Mouse (Mus musculus) lung, postnatal 4 days (tissue): ENCODE results near the gene Acaa1a.

Experiments
- DNase-seq, 2 experiments: peaks; one replicate each; pipeline ENCODE4 v3.0.0; 2021

Acaa1a gene

GRCm38 (mm10) chr9:119339558-119340211 lies at the start of gene Acaa1a:
Gene Acaa1a (plus strand): TSS chr9:119339676.
- DNase-seq, result peak; percentile 84 to 85

DNA sequence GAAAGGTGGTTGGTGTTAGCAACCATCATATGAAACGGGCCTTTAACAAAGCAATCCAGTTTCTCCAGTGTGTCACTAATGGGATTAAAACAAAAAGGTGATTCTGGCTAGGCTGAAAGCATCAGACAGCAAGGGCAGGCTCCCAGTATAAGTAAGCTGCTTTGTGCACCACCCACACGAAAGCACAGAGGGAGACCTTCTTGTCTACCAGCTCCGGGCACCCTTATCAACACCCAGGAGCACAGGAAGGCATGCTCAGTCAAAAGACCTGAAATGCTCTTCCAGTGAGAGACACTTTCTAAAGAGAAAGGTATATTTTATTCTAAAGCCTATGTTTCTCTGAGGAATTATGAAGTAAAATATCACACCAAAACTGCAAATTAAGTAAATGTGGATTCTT lies 48.7 kb upstream of the Acaa1a start:
- no peak for DNase-seq

- DNase-seq, result no peak
These were observed 41.8 kb upstream of the Acaa1a start for GRCm38 (mm10) chr9:119297696-119298095.

DNA sequence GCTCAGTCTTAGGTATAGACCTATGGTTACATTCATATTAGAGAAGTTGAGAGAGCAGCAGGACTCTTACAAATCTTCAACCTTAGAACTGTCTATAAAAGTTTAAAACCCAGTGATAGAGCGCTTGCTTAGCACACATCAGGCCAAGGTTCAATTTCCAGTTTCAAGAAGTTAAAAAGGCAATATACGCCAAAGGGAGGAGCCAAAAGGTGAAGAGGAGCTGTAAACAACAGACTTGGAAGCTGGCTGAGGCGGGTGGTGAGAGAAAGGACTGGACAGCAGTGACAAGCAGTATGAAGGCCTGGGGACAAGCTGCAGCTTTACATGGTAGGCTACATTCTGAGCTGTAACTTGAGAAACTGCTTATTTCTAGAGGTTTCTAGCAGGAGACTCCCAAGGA lies 40.9 kb upstream of the Acaa1a start:
- no peak for DNase-seq

- no peak for DNase-seq
These were observed 33.6 kb upstream of the Acaa1a start for GRCm38 (mm10) chr9:119305863-119306262.

DNA sequence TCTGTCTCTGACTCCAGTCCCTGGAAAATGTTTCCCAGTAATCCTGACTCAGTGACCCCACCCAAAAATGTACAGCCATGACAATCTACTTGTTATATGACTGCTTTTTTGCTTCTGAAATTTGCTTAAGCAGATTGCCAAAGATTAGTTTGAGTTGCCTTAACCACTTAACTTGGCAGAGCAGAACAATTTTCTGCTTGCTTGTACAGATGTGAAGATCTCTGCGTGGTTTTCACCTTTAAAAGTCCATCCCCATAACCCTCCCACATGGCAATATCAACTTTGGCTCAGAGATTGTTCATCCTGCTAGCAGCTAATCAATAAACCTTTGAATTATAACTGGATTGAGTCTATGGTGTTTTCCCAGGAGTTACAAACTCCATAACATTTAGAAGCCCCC lies 30.4 kb upstream of the Acaa1a start:
- DNase-seq, result no peak

DNA sequence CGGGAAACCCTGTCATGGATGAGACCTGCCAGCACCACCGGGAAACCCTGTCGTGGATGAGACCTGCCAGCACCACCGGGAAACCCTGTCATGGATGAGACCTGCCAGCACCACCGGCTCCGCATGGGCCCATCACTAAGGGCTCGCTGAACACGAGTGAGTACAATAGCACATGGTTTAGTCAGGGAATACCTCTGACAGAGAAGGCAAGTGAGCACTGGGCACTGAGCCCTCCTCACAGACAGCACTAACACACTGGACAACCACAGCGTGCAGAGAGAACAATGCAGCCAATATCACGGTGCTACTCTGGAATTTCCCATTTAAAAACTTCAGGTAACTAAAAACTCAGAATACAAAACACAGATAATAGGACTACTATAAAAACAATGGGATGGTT lies 26.4 kb upstream of the Acaa1a start:
- no peak for DNase-seq

- no peak for DNase-seq
These were observed 20.6 kb upstream of the Acaa1a start for GRCm38 (mm10) chr9:119318891-119319290.

- DNase-seq, result no peak
These were observed 19.0 kb upstream of the Acaa1a start for GRCm38 (mm10) chr9:119320446-119320845.

GRCm38 (mm10) chr9:119320946-119321345 lies 18.5 kb upstream of the Acaa1a start:
- DNase-seq, result no peak

DNA sequence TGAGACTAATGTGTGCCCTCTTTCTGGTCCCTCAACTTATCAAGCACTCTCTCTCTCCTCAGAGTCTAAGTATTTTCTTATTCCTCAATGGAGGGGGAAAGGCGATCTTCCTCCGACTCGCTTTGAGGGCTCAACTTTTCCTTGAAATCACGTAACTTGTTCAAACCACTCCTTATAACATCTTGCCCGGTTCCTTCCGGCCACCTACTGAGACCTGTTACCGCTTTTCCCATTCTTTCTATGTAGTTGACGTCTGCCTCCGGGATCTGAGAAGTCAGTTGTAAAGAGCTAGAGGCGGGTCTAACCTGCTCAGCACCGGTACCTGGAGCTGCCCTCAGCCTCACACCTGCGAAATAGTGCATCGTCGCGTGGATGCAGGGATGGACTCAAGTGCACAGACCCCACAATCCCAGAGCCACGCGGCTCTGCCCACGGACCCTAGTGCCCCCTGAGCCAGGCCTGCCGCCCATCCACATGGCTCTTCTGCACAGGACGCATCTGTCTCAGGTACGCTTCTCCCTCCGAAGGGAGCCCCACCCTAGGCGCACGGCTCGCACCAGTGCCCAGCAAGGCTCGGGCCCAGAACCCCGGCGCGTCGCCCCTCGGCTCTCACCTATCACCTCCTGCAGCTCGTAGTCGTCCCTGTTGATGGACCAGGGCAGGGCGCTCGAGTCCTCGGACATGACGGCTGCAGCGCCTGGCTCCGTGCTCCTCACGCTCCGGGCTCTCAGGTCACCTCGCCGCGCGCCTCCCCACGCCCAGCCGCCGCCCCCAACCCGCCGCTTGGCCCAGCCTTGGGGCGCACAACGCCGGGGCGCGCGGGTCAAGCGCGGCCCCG lies 17.9 kb upstream of the Acaa1a start:
- DNase-seq, result no peak

GRCm38 (mm10) chr9:119322289-119323259 lies 16.9 kb upstream of the Acaa1a start, which contains the start of gene Oxsr1:
Gene Oxsr1 (minus strand): TSS chr9:119322427.
- peak; percentile 99 to 100 for DNase-seq

DNA sequence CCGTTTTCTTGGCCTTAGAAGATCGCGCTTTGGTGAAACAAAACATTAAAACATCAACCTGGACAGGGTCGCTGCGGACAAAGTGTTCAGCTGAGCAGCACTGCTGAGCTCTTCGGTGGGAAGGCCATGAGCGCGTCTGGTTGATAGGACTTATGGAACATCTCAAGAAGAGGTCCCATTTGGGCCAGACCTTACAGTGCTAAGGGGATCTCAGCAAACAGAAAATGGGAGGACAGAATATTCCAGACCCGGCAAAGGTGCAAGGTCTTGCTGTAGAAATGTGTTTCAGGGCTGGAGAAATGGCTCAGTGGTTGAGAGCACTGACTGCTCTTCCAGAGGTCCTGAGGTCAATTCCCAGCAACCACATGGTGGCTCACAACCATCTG lies 16.2 kb upstream of the Acaa1a start:
- no peak for DNase-seq

DNA sequence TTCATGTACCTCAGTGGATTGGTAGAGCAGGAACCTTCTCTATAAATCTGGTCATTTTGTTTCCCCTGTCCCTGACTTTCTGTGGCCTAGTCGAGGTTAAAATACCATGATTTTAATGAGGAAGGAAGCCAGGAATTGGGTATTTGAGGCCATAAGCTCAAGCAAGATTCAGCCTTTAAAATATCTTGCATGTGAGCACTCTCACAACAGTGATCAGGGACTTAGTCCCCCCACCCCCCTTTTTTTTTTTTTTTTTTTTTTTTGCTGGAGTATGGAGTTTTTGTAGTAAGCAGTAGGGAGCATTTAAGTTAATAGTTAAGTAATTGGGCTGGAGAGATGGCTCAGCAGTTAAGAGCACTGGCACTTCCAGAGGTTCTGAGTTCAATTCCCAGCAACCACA lies 15.3 kb upstream of the Acaa1a start:
- DNase-seq, result no peak

GRCm38 (mm10) chr9:119328488-119328887 lies 11.0 kb upstream of the Acaa1a start:
- DNase-seq, result no peak

DNA sequence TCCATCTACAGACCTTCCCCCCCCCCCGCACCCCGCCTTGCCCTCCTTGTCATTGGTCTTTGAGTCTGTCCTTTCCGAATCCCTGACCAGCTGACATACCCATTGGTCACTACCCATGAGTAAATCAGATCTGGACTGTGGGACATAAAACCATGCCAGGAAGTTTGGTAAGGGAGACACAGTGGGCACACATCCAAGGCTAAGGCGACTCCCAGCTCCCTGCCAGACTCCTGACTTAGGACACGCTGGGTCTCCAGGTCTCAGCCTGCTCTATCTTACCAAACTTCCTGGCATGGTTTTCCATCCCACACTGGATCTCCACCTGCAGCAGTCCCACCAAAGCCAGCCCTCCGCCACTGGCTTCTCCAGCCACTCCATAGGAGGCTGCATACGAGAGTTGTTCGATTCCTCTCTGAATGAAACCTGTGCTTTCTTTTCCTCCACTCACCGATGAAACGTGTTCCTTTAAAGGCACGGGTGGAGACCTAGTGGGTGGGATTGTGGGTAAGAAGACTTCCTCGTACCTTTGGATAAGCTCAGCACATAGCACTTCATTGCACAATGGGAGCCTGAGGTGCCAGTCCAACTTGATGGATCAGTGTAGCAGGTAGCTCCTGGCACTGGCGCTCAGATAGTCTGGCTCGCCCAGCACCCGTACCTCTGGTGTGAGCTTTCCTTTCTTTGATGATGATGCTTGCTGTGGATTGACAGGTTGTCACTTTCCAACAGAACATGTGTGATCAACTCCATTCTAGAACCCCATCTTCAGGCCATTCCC lies 9.1 kb upstream of the Acaa1a start:
- no peak for DNase-seq

GRCm38 (mm10) chr9:119334324-119334723 lies 5.2 kb upstream of the Acaa1a start:
- peak; percentile 76 to 84 for DNase-seq

GRCm38 (mm10) chr9:119334834-119335233 lies 4.6 kb upstream of the Acaa1a start:
- DNase-seq, result no peak

- no peak for DNase-seq
These were observed 3.9 kb upstream of the Acaa1a start for GRCm38 (mm10) chr9:119335571-119335970.

GRCm38 (mm10) chr9:119337842-119338241 lies 1.6 kb upstream of the Acaa1a start:
- DNase-seq, result no peak

DNA sequence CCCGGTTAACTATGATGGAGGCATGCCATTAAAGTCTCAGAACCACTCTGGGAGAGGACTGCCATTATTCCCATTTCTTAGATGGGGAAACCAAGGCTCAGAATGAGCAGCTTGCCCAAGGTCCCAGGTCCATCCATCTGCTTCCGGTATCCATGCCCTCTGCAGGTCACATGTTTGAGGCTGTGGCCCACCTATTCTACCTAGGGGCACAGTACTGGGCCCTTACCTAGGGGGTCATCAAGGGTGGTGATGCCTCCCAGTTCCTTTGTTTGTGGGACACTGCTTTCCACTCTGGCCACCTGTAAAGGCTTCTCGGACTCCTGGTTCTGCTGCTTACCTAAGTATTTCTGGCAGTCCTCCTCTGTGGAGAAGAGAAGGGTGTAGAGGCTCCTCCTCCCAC lies 1.1 kb upstream of the Acaa1a start:
- DNase-seq, result no peak

DNA sequence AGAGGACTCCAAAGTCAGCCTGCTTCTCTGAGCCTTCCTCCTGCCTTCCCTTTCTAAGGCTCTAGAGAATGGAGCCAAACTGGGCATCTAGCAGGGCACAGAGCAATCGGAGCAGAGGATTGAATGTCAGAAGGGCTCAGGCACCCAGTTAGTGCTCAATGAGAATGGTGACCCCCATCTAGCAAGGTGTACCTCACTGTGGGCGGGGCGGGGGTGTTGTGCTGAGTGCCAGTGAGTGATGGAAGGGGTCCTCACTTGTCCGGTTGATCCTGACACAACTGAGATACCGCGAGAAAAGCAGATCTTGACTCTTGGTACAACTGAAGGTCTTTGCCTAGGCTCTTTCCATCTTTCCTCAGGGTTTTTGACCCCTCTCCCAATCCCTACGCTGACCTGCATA lies 370 bp upstream of the Acaa1a start:
- DNase-seq, result no peak
